In the genomic region with DNA sequence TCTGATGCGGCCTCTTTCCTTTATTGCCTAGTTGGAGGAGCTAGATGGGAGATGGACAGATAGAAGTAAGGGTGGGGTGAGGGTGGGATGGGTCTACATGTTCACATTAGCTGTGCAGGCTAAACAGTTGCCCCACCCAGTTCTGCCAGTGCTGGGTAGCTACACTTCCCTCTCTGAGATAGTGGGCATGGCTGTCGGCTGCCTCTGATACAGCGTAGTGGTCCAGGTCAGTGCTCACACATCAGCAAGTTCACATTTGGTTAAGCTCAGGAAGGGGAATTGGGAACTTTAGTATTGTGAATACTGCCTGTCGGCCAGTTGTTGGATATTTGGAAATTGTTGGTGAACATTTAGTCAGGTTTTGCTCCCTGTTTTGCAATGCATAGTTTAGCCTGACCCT, we compare ENCODE assay signal across 20 mouse cellular contexts. TPM values are rescaled to one million over a fixed set of nuclear protein-coding genes. Genes with fewer than 3 reads are reported as not detected.
DNase-seq lines count a peak whose midpoint lies in the region; ATAC-seq and TF ChIP-seq lines count a peak whose summit lies in the region.
"Had no signal": no experiment of that assay in that cellular context is flagged by ENCODE, and none has a peak within 500 bp of the region (broad histone marks: within the 10 kb centered on the region; RNA-seq: fewer than 3 reads in every experiment).

No protein-coding gene starts in this region.

- TF ChIP-seq RAD21 in MEL (IDR thresholded peaks at IDR 0.05; ENCODE audit: low read depth, low read length) = no peak

- H3K9me3 ChIP-seq in G1E (replicated peaks) (no peaks in the 10 kb centered on the region), MEL (replicated peaks; ENCODE audit: insufficient read depth, low read length) (no peaks in the 10 kb centered on the region)
- no peaks in the 10 kb centered on the region for H3K9me3 ChIP-seq in liver, embryonic 11.5 days (ENCODE audit: control insufficient read depth, low read length)
- H3K9me3 ChIP-seq: embryonic facial prominence, embryonic 13.5 days; hindbrain, embryonic 13.5 days; limb, embryonic 13.5 days; midbrain, embryonic 15.5 days; neural tube, embryonic 15.5 days had no signal

- H3K36me3 ChIP-seq in G1E (replicated peaks) (peaks cover 28% of the 10 kb centered on the region), MEL (ENCODE audit: control insufficient read depth in 1 of 2, insufficient read depth in 2 of 2, low read length in 2 of 2) (peaks cover 0 to 14% of the 10 kb centered on the region in 2 experiments; a peak in 2 of 4 replicates)
- H3K36me3 ChIP-seq in liver, embryonic 11.5 days (ENCODE audit: control insufficient read depth, insufficient read depth, low read length) = no peaks in the 10 kb centered on the region
- H3K36me3 ChIP-seq: embryonic facial prominence, embryonic 13.5 days; hindbrain, embryonic 13.5 days; limb, embryonic 13.5 days; midbrain, embryonic 15.5 days; neural tube, embryonic 15.5 days had no signal

- 65% methylated on average over 4 of the region's 4 CpGs for WGBS in liver, embryonic 11.5 days

- TF ChIP-seq POLR2A in MEL (IDR thresholded peaks at IDR 0.05; ENCODE audit: control insufficient read depth in 1 of 2, insufficient read depth in 1 of 2, low read depth in 1 of 2, low read length in 2 of 2, poor library complexity in 1 of 2) = no peak

- peak; percentile 34; the same call in 1 of the 2 replicates for ATAC-seq in G1E (ENCODE audit: extremely low read depth, insufficient number of reproducible peaks, low FRiP score, poor library complexity, severe bottlenecking)
- peak; percentile 73; the same call in 1 of the 2 replicates for ATAC-seq in liver, embryonic 11.5 days (replicated peaks; ENCODE audit: low FRiP score)
- peak; percentile 85 for ATAC-seq in megakaryocyte, adult 5-6 weeks (ENCODE audit: poor library complexity, severe bottlenecking)
- ATAC-seq: inflammation-experienced regulatory T-cells, adult 6 months; midbrain, embryonic 15.5 days had no signal

- TF ChIP-seq EP300 in MEL (IDR thresholded peaks at IDR 0.05; ENCODE audit: low read depth in 1 of 2, low read length in 2 of 2) = no peak

- no peak overlapping the region for H3K27ac ChIP-seq in MEL (ENCODE audit: control insufficient read depth, low read depth, low read length)
- H3K27ac ChIP-seq in liver, embryonic 11.5 days (ENCODE audit: low read depth, low read length) = no peak overlapping the region
- H3K27ac ChIP-seq: embryonic facial prominence, embryonic 13.5 days; hindbrain, embryonic 13.5 days; limb, embryonic 13.5 days; midbrain, embryonic 15.5 days; neural tube, embryonic 15.5 days had no signal

- no peak overlapping the region for H3K4me2 ChIP-seq in liver, embryonic 11.5 days
- H3K4me2 ChIP-seq: embryonic facial prominence, embryonic 13.5 days; hindbrain, embryonic 13.5 days; limb, embryonic 13.5 days; midbrain, embryonic 15.5 days; neural tube, embryonic 15.5 days had no signal

- H3K27me3 ChIP-seq in G1E (ENCODE audit: insufficient read depth, low read length) (no peaks in the 10 kb centered on the region), MEL (ENCODE audit: control insufficient read depth in 1 of 2, insufficient read depth in 2 of 2, low read length in 2 of 2) (no peaks in the 10 kb centered on the region)
- no peaks in the 10 kb centered on the region for H3K27me3 ChIP-seq in liver, embryonic 11.5 days (replicated peaks; ENCODE audit: control insufficient read depth, insufficient read depth, low read length)
- H3K27me3 ChIP-seq: embryonic facial prominence, embryonic 13.5 days; hindbrain, embryonic 13.5 days; limb, embryonic 13.5 days; midbrain, embryonic 15.5 days; neural tube, embryonic 15.5 days had no signal

- TF ChIP-seq CTCF in G1E (IDR thresholded peaks at IDR 0.05; ENCODE audit: low read depth, low read length) = no peak
- no peak for TF ChIP-seq CTCF in MEL (IDR thresholded peaks at IDR 0.05 in 2 of 3, conservative IDR thresholded peaks at IDR 0.05 in 1 of 3; ENCODE audit: control insufficient read depth in 1 of 3, insufficient read depth in 1 of 3, low read depth in 2 of 3, low read length in 3 of 3, poor library complexity in 1 of 3, severe bottlenecking in 1 of 3)

- peaks cover 3% of the 10 kb centered on the region for H3K79me2 ChIP-seq in MEL (ENCODE audit: control insufficient read depth, insufficient read depth, low read length, poor library complexity)

- H3K4me3 ChIP-seq in G1E (ENCODE audit: low read depth, low read length) = no peak overlapping the region
- H3K4me3 ChIP-seq in MEL (ENCODE audit: control insufficient read depth in 1 of 2, insufficient read depth in 1 of 2, low read depth in 2 of 2, low read length in 2 of 2) = no peak overlapping the region
- no peak overlapping the region for H3K4me3 ChIP-seq in liver, embryonic 11.5 days (ENCODE audit: low read depth, low read length)
- H3K4me3 ChIP-seq: embryonic facial prominence, embryonic 13.5 days; hindbrain, embryonic 13.5 days; limb, embryonic 13.5 days; midbrain, embryonic 15.5 days; neural tube, embryonic 15.5 days had no signal

- no peak for DNase-seq in G1E (ENCODE audit: low spot score)
- DNase-seq in MEL (ENCODE audit: low read depth, low spot score) = peak; percentile 23
- no peak for DNase-seq in liver, embryonic 11.5 days (ENCODE audit: low spot score)
- DNase-seq in adipocyte (ENCODE audit: low spot score) = no peak
- DNase-seq in MN1 (ENCODE audit: low spot score) = no peak
- no peak for DNase-seq in cerebellum, adult 9-10 months
- DNase-seq: adrenal gland, postnatal 25 days; cerebellum, adult 2 months; gastrocnemius, postnatal 14 days; kidney, postnatal 36 days; right cerebral cortex, postnatal 14 days; spleen, adult 18-20 months; thymus, postnatal 25 days had no signal

- H3K4me1 ChIP-seq in G1E (ENCODE audit: insufficient read depth, low read depth, low read length) (peaks cover 17% of the 10 kb centered on the region), MEL (ENCODE audit: control insufficient read depth in 1 of 2, insufficient read depth in 2 of 2, low read length in 2 of 2) (peaks cover 9 to 13% of the 10 kb centered on the region in 2 experiments)
- peaks cover 13% of the 10 kb centered on the region for H3K4me1 ChIP-seq in liver, embryonic 11.5 days (replicated peaks; ENCODE audit: control insufficient read depth, insufficient read depth, low read length)
- H3K4me1 ChIP-seq: embryonic facial prominence, embryonic 13.5 days; limb, embryonic 13.5 days had no signal

- no peak overlapping the region for H3K9ac ChIP-seq in MEL (ENCODE audit: control insufficient read depth, low read depth, low read length, poor library complexity, severe bottlenecking)
- H3K9ac ChIP-seq in liver, embryonic 11.5 days (ENCODE audit: low read depth, low read length) = no peak overlapping the region
- H3K9ac ChIP-seq: embryonic facial prominence, embryonic 13.5 days; hindbrain, embryonic 13.5 days; limb, embryonic 13.5 days; midbrain, embryonic 15.5 days; neural tube, embryonic 15.5 days had no signal

TF ChIP-seq in MEL, 35 proteins besides CTCF, POLR2A, EP300 and RAD21:
- TF ChIP-seq MXI1 (IDR thresholded peaks at IDR 0.05; ENCODE audit: low read depth, low read length) (no peak), TBP (IDR thresholded peaks at IDR 0.05; ENCODE audit: low read depth, low read length) (no peak), ZNF384 (IDR thresholded peaks at IDR 0.05; ENCODE audit: low read depth, low read length) (no peak), ELF1 (IDR thresholded peaks at IDR 0.05; ENCODE audit: low read depth, low read length) (no peak), TAL1 (IDR thresholded peaks at IDR 0.05; ENCODE audit: low read length) (no peak), NELFE (IDR thresholded peaks at IDR 0.05; ENCODE audit: low read depth, low read length) (no peak), E2F4 (IDR thresholded peaks at IDR 0.05; ENCODE audit: borderline replicate concordance, low read depth, low read length) (no peak), TCF12 (IDR thresholded peaks at IDR 0.05; ENCODE audit: low read depth, low read length) (no peak), MAZ (IDR thresholded peaks at IDR 0.05; ENCODE audit: low read depth, low read length) (no peak)

RNA-seq across cellular contexts. Expression of a gene that starts 13.8 kb away (rescaled TPM):
- total RNA-seq in G1E (2014; fragmentation: Nextera tagmentation) (13.2 and 16.0 TPM in 2 replicates), G1E (2017) (12.1 and 12.5 TPM in 2 replicates), MEL (2012; rRNA removed) (5.2 and 6.5 TPM in 2 replicates)
- polyA plus RNA-seq in G1E (2012) (2.8 and 4.3 TPM in 2 replicates), MEL (2012; ENCODE audit: insufficient read depth in 1 of 2, insufficient read length in 2 of 2, low read depth in 1 of 2, low replicate concordance in 2 of 2, missing spikeins in 1 of 2) (1 to 10 TPM in 1 of 2 experiments, not detected in 1; 7.0 TPM)
- 11.4 and 12.1 TPM in 2 replicates for polyA plus RNA-seq in liver, embryonic 11.5 days (2014; fragmentation: Nextera tagmentation; extraction: Ambion mirVana)
- 34.9 and 41.4 TPM in 2 replicates for total RNA-seq in megakaryocyte, adult 5-6 weeks (2015)
- 26.7 and 31.3 TPM in 2 replicates for total RNA-seq in megakaryocyte, adult 5-6 weeks (2017)

Comparison
In these comparisons a context has a peak if more than half of its experiments do, and no peak if none do; other contexts are left out.
1. ATAC-seq: peak in every context shown above with its lines; median percentile 85 in megakaryocyte, adult 5-6 weeks; 73 in liver, embryonic 11.5 days; 34 in G1E.